Mouse (Mus musculus) MEL (cell line): ENCODE data around the gene Mcm6.

ENCODE experiments used
- CTCF ChIP-seq, 3 experiments: IDR thresholded peaks in 2 of 3; conservative IDR thresholded peaks in 1 of 3; 2 replicates each; pipeline ENCODE4 v1.5.1; 2011 to 2012; ENCODE audit warnings: low read length in 3 of 3, low read depth in 2 of 3, mild to moderate bottlenecking in 2 of 3, improper control_type of control experiment in 1 of 3, inconsistent platforms in 1 of 3, mixed read lengths in 1 of 3, moderate library complexity in 1 of 3; ENCODE audit not compliant: control insufficient read depth in 1 of 3, insufficient read depth in 1 of 3, poor library complexity in 1 of 3, severe bottlenecking in 1 of 3
- E2F4 ChIP-seq: IDR thresholded peaks from 2 replicates; pipeline ENCODE4 v1.6.1; 2011; ENCODE audit warnings: low read depth, low read length, improper control_type of control experiment, borderline replicate concordance
- EP300 ChIP-seq, 2 experiments: IDR thresholded peaks; 2 replicates each; pipeline ENCODE4 v1.6.1; 2011; ENCODE audit warnings: improper control_type of control experiment in 2 of 2, low read length in 2 of 2, low read depth in 1 of 2, mild to moderate bottlenecking in 1 of 2
- ETS1 ChIP-seq: IDR thresholded peaks from 2 replicates; pipeline ENCODE4 v1.6.1; 2012; ENCODE audit warnings: low read depth, mild to moderate bottlenecking, inconsistent platforms, low read length, improper control_type of control experiment, moderate library complexity
- HCFC1 ChIP-seq: IDR thresholded peaks from 2 replicates; pipeline ENCODE4 v1.6.1; 2012; ENCODE audit warnings: low read depth, mild to moderate bottlenecking, inconsistent platforms, low read length, improper control_type of control experiment, moderate library complexity
- KAT2A ChIP-seq: conservative IDR thresholded peaks from 2 replicates; pipeline ENCODE4 v1.6.1; 2012; ENCODE audit warnings: low read depth, low read length, improper control_type of control experiment, inconsistent platforms
- NELFE ChIP-seq: IDR thresholded peaks from 2 replicates; pipeline ENCODE4 v1.6.1; 2011; ENCODE audit warnings: low read depth, low read length, improper control_type of control experiment
- POLR2AphosphoS2 ChIP-seq: IDR thresholded peaks from 2 replicates; pipeline ENCODE4 v1.6.1; 2011; ENCODE audit warnings: low read length, improper control_type of control experiment
- RCOR1 ChIP-seq: IDR thresholded peaks from 2 replicates; pipeline ENCODE4 v1.6.1; 2012; ENCODE audit warnings: low read depth, mild to moderate bottlenecking, inconsistent platforms, low read length, improper control_type of control experiment
- SIN3A ChIP-seq: IDR thresholded peaks from 2 replicates; pipeline ENCODE4 v1.6.1; 2012; ENCODE audit warnings: low read length, improper control_type of control experiment, inconsistent platforms
- UBTF ChIP-seq: IDR thresholded peaks from 2 replicates; pipeline ENCODE4 v1.6.1; 2012; ENCODE audit warnings: low read depth, mild to moderate bottlenecking, inconsistent platforms, low read length, improper control_type of control experiment, moderate library complexity, borderline replicate concordance; ENCODE audit not compliant: insufficient read depth
- USF1 ChIP-seq: IDR thresholded peaks from 2 replicates; pipeline ENCODE4 v1.6.1; 2014; ENCODE audit warnings: low read depth, mild to moderate bottlenecking, inconsistent platforms, low read length, improper control_type of control experiment, moderate library complexity
- ZNF384 ChIP-seq: IDR thresholded peaks from 2 replicates; pipeline ENCODE4 v1.6.1; 2012; ENCODE audit warnings: low read depth, mild to moderate bottlenecking, inconsistent platforms, low read length, improper control_type of control experiment

DNA sequence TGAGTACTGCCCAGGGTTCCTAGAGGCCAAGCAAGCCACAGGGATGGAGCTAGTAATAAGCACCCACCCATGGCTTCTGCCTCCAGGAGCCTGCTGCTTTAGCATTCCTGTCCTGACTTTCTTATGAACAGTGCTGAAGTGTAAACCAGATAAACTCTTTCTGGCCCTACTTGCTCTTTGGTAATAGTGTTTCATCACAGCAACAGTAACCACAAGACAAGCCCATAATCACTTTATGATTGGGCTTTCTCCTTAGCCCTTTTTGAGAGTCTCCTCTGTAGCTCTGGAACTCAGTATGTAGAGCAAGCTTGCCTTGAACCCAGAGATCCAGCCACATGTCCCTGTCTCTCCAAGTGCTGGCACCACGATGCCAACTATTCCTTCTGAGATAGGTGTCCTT lies 29.2 kb downstream of the Mcm6 start:
- TF ChIP-seq KAT2A (no peak), USF1 (no peak), CTCF (IDR thresholded peaks at IDR 0.05 in 2 of 3, conservative IDR thresholded peaks at IDR 0.05 in 1 of 3; ENCODE audit: control insufficient read depth in 1 of 3, insufficient read depth in 1 of 3, low read depth in 2 of 3, low read length in 3 of 3, poor library complexity in 1 of 3, severe bottlenecking in 1 of 3) (no peak), NELFE (no peak), ETS1 (no peak), HCFC1 (no peak), POLR2AphosphoS2 (no peak), ZNF384 (no peak), E2F4 (no peak), SIN3A (no peak), EP300 (IDR thresholded peaks at IDR 0.05; ENCODE audit: low read depth in 1 of 2, low read length in 2 of 2) (no peak), UBTF (no peak), RCOR1 (no peak)
